Mouse (Mus musculus) CH12.LX (cell line): ENCODE results near the gene Amer3. TPM values are rescaled to one million over a fixed set of nuclear protein-coding genes. Genes with fewer than 3 reads are reported as not detected.

ENCODE experiments used
- DNase-seq: peaks from one replicate; pipeline ENCODE4 v3.0.0-alpha.2; 2013; ENCODE audit errors: extremely low read depth
- H3K27ac ChIP-seq: 2 replicates; pipeline ENCODE4 v1.5.1; 2012; ENCODE audit warnings: low read depth, mild to moderate bottlenecking, control low read depth, moderate library complexity; ENCODE audit not compliant: insufficient read depth
- H3K27me3 ChIP-seq: replicated peaks from 2 replicates; pipeline ENCODE3; 2012; ENCODE audit warnings: inconsistent platforms
- H3K36me3 ChIP-seq, 2 experiments: replicated peaks in 1 of 2; 2 replicates each; pipeline versions ENCODE3 to v1.6.1; 2012; ENCODE audit warnings: inconsistent platforms in 1 of 2, low read length in 1 of 2, mild to moderate bottlenecking in 1 of 2, mixed read lengths in 1 of 2, moderate library complexity in 1 of 2; ENCODE audit not compliant: control insufficient read depth in 1 of 2, insufficient read depth in 1 of 2
- H3K4me1 ChIP-seq, 2 experiments: 2 replicates each; pipeline ENCODE4 v1.6.1; 2012; ENCODE audit warnings: inconsistent platforms in 1 of 2, moderate library complexity in 1 of 2; ENCODE audit not compliant: insufficient read depth in 2 of 2, control insufficient read depth in 1 of 2
- H3K4me2 ChIP-seq: 2 replicates; pipeline ENCODE4 v1.6.1; 2012; ENCODE audit warnings: low read depth, mild to moderate bottlenecking, control low read depth; ENCODE audit not compliant: poor library complexity, insufficient read depth, severe bottlenecking
- H3K4me3 ChIP-seq, 3 experiments: fragments of 150-350 bp in 1 of 3; sonication (generic) in 1 of 3; replicated peaks in 1 of 3; 2 replicates each; pipeline versions ENCODE3 to v1.5.1; 2011 to 2012; ENCODE audit warnings: low read depth in 2 of 3, low read length in 2 of 3, mild to moderate bottlenecking in 2 of 3, moderate library complexity in 2 of 3, control low read depth in 1 of 3, improper control_type of control experiment in 1 of 3, inconsistent platforms in 1 of 3, mixed read lengths in 1 of 3; ENCODE audit not compliant: poor library complexity in 1 of 3
- H3K79me2 ChIP-seq: replicated peaks from 2 replicates; pipeline ENCODE4 v1.6.1; 2012; ENCODE audit warnings: mild to moderate bottlenecking, moderate library complexity; ENCODE audit not compliant: control insufficient read depth, poor library complexity, insufficient read depth, severe bottlenecking; ENCODE audit errors: extremely low read depth
- H3K9ac ChIP-seq: 2 replicates; pipeline ENCODE4 v1.6.1; 2012; ENCODE audit warnings: low read depth, mild to moderate bottlenecking, control low read depth, moderate library complexity; ENCODE audit not compliant: insufficient read depth
- H3K9me3 ChIP-seq: replicated peaks from 2 replicates; pipeline ENCODE3; 2012; ENCODE audit warnings: low read length, inconsistent platforms, mixed read lengths
- BHLHE40 ChIP-seq: IDR thresholded peaks from 2 replicates; pipeline ENCODE4 v1.6.1; 2011; ENCODE audit warnings: mild to moderate bottlenecking, low read depth, low read length, improper control_type of control experiment
- CHD2 ChIP-seq: IDR thresholded peaks from 2 replicates; pipeline ENCODE4 v1.6.1; 2011; ENCODE audit warnings: low read length, improper control_type of control experiment
- CTCF ChIP-seq, 2 experiments: IDR thresholded peaks in 1 of 2; conservative IDR thresholded peaks in 1 of 2; 2 replicates each; pipeline ENCODE4 v1.5.1; 2011 to 2012; ENCODE audit warnings: low read depth in 2 of 2, low read length in 2 of 2, improper control_type of control experiment in 1 of 2, inconsistent platforms in 1 of 2, mild to moderate bottlenecking in 1 of 2, moderate library complexity in 1 of 2
- E2F4 ChIP-seq: IDR thresholded peaks from 2 replicates; pipeline ENCODE4 v1.6.1; 2011; ENCODE audit warnings: low read depth, low read length, improper control_type of control experiment; ENCODE audit not compliant: insufficient replicate concordance
- ELF1 ChIP-seq: IDR thresholded peaks from 2 replicates; pipeline ENCODE4 v1.6.1; 2014; ENCODE audit warnings: low read depth, mild to moderate bottlenecking, inconsistent platforms, low read length, improper control_type of control experiment
- IRF4 ChIP-seq: IDR thresholded peaks from 2 replicates; pipeline ENCODE4 v1.6.1; 2014; ENCODE audit warnings: low read depth, mild to moderate bottlenecking, inconsistent platforms, low read length, improper control_type of control experiment
- MAFK ChIP-seq: IDR thresholded peaks from 2 replicates; pipeline ENCODE4 v1.6.1; 2011; ENCODE audit warnings: low read length, improper control_type of control experiment; ENCODE audit not compliant: insufficient replicate concordance
- MAZ ChIP-seq: IDR thresholded peaks from 2 replicates; pipeline ENCODE4 v1.6.1; 2012; ENCODE audit warnings: low read depth, mild to moderate bottlenecking, inconsistent platforms, low read length, improper control_type of control experiment, moderate library complexity
- MEF2A ChIP-seq: IDR thresholded peaks from 2 replicates; pipeline ENCODE4 v1.6.1; 2014; ENCODE audit warnings: low read depth, mild to moderate bottlenecking, inconsistent platforms, low read length, improper control_type of control experiment, borderline replicate concordance
- MXI1 ChIP-seq: IDR thresholded peaks from 2 replicates; pipeline ENCODE4 v1.6.1; 2011; ENCODE audit warnings: mild to moderate bottlenecking, low read depth, low read length, improper control_type of control experiment
- MYC ChIP-seq: IDR thresholded peaks from 2 replicates; pipeline ENCODE4 v1.6.1; 2011; ENCODE audit warnings: low read depth, mild to moderate bottlenecking, improper control_type of control experiment, low read length
- NRF1 ChIP-seq: IDR thresholded peaks from 2 replicates; pipeline ENCODE4 v1.6.1; 2014; ENCODE audit warnings: low read depth, mild to moderate bottlenecking, inconsistent platforms, low read length, improper control_type of control experiment, moderate library complexity
- PAX5 ChIP-seq: IDR thresholded peaks from 2 replicates; pipeline ENCODE4 v1.6.1; 2012; ENCODE audit warnings: low read length, inconsistent platforms, mixed read lengths
- POLR2A ChIP-seq: IDR thresholded peaks from 2 replicates; pipeline ENCODE4 v1.6.1; 2011; ENCODE audit warnings: low read depth, mild to moderate bottlenecking, improper control_type of control experiment, low read length
- POLR2AphosphoS2 ChIP-seq: IDR thresholded peaks from 2 replicates; pipeline ENCODE4 v1.6.1; 2011; ENCODE audit warnings: low read depth, low read length, improper control_type of control experiment
- RAD21 ChIP-seq: IDR thresholded peaks from 2 replicates; pipeline ENCODE4 v1.6.1; 2011; ENCODE audit warnings: low read depth, mild to moderate bottlenecking, low read length, improper control_type of control experiment, moderate library complexity
- RCOR1 ChIP-seq: conservative IDR thresholded peaks from 2 replicates; pipeline ENCODE4 v1.6.1; 2012; ENCODE audit warnings: low read depth, mild to moderate bottlenecking, inconsistent platforms, low read length, improper control_type of control experiment
- SMC3 ChIP-seq: IDR thresholded peaks from 2 replicates; pipeline ENCODE4 v1.6.1; 2011; ENCODE audit warnings: low read depth, low read length, improper control_type of control experiment
- TBP ChIP-seq: conservative IDR thresholded peaks from 2 replicates; pipeline ENCODE4 v1.6.1; 2011; ENCODE audit warnings: low read depth, low read length, improper control_type of control experiment
- TCF12 ChIP-seq: IDR thresholded peaks from 2 replicates; pipeline ENCODE4 v1.6.1; 2014; ENCODE audit warnings: low read depth, mild to moderate bottlenecking, inconsistent platforms, low read length, improper control_type of control experiment
- UBTF ChIP-seq: IDR thresholded peaks from 2 replicates; pipeline ENCODE4 v1.6.1; 2012; ENCODE audit warnings: low read depth, mild to moderate bottlenecking, inconsistent platforms, low read length, improper control_type of control experiment, moderate library complexity
- USF1 ChIP-seq: IDR thresholded peaks from 2 replicates; pipeline ENCODE4 v1.6.1; 2014; ENCODE audit warnings: low read depth, mild to moderate bottlenecking, inconsistent platforms, low read length, improper control_type of control experiment
- USF2 ChIP-seq: conservative IDR thresholded peaks from 2 replicates; pipeline ENCODE4 v1.6.1; 2011; ENCODE audit warnings: low read depth, low read length, improper control_type of control experiment
- ZMIZ1 ChIP-seq: IDR thresholded peaks from 2 replicates; pipeline ENCODE4 v1.6.1; 2012; ENCODE audit warnings: low read depth, mild to moderate bottlenecking, inconsistent platforms, low read length, improper control_type of control experiment
- dilution Hi-C: fragments of 300-500 bp; cut with MboI; formaldehyde crosslinking; loops from 2 replicates; pipeline ENCODE4 v1.14.3; 2020; ENCODE audit warnings: low sequenced_read_pairs; ENCODE audit not compliant: extremely low pct_unique_long_range_greater_than_20kb, extremely low pct_ligation_motif_present
- in situ Hi-C: fragments of 300-500 bp; cut with MboI; formaldehyde crosslinking; loops from 3 replicates; pipeline ENCODE4 v1.14.3; 2019; ENCODE audit warnings: low sequenced_read_pairs, low pct_ligation_motif_present, low pct_unique_long_range_greater_than_20kb, mixed read lengths
- polyA plus RNA-seq: library from polyadenylated mRNA; unstranded; fragments of >175 nt; gene quantifications from 2 replicates; pipeline ENCODE4 v1.2.1, GENCODE M21; 2012; ENCODE audit warnings: low read depth; ENCODE audit not compliant: insufficient read length
- total RNA-seq, 2 experiments: library from RNA; depleted of rRNA; stranded (reverse); fragments of 300-350 nt in 1 of 2; fragments of >200 nt in 1 of 2; gene quantifications; 2 replicates each; pipeline ENCODE4 v1.2.3; 2012 to 2014

Amer3 gene
- total and polyA plus RNA-seq, 3 experiments = 0.04 to 0.20 (median 0.17) TPM

GRCm38 (mm10) chr1:34587298-34588096, 8.0 kb downstream of the Amer3 start (continued):
- TF ChIP-seq USF1 = no peak
- no peak for TF ChIP-seq PAX5
- TF ChIP-seq MXI1 = peak; percentile 48
- no peak for TF ChIP-seq USF2
- TF ChIP-seq ZMIZ1 = 0 out of 2 replicates have a peak, but pooled peaks have one; percentile 6
- no peak for TF ChIP-seq SMC3
- TF ChIP-seq POLR2AphosphoS2 = no peak
- no peak; the same call in none of the 2 replicates for TF ChIP-seq MEF2A
- no peak for TF ChIP-seq BHLHE40
- no peak; the same call in 1 of the 2 replicates for TF ChIP-seq RAD21
- TF ChIP-seq MYC = 0 out of 2 replicates have a peak, but pooled peaks have one; percentile 24
- TF ChIP-seq POLR2A = 0 out of 2 replicates have a peak, but pooled peaks have one; percentile 21
- TF ChIP-seq NRF1 = no peak

- no peak overlapping the region for H3K9ac ChIP-seq
- peaks cover 2% of the 10 kb centered on the region for H3K9me3 ChIP-seq
- H3K27ac ChIP-seq = no peak overlapping the region
- H3K4me2 ChIP-seq = peak overlapping the region; percentile 60
- no peak for TF ChIP-seq UBTF
- no peak for TF ChIP-seq TCF12
- no peak for TF ChIP-seq CTCF (conservative IDR thresholded peaks at IDR 0.05 in 1 of 2, IDR thresholded peaks at IDR 0.05 in 1 of 2; ENCODE audit: low read depth in 2 of 2, low read length in 2 of 2)
- no peak for TF ChIP-seq ELF1
- no peak for TF ChIP-seq CHD2
- TF ChIP-seq MXI1 = no peak
- no peak for TF ChIP-seq ZMIZ1
- TF ChIP-seq IRF4 = no peak
- TF ChIP-seq E2F4 = 0 out of 2 replicates have a peak, but pooled peaks have one; percentile 41
- TF ChIP-seq USF1 = no peak
- no peak for TF ChIP-seq MAFK
- no peak for TF ChIP-seq RCOR1
- 0 out of 2 replicates have a peak, but pooled peaks have one; percentile 41 for TF ChIP-seq TBP
- peak; percentile 88 for TF ChIP-seq NRF1
- no peak for TF ChIP-seq MAZ
- TF ChIP-seq BHLHE40 = peak; percentile 63; the same call in 1 of the 2 replicates
- dilution Hi-C loops (no loop called here), in situ Hi-C loops (loop anchor here (5.0 kb wide), 1 partner anchor 88 kb away; no protein-coding TSS in a partner anchor)
- H3K27me3 ChIP-seq = peaks cover 9% of the 10 kb centered on the region
- no peaks in the 10 kb centered on the region for H3K79me2 ChIP-seq
- H3K36me3 ChIP-seq = no peaks in the 10 kb centered on the region
- peak; percentile 28 for DNase-seq
- H3K4me1 ChIP-seq = peaks cover 0 to 20% of the 10 kb centered on the region in 2 experiments; a peak in 2 of 4 replicates
- peak overlapping the region in 1 of 3 experiments; percentile 34 for H3K4me3 ChIP-seq
These were observed 20.5 kb downstream of the Amer3 start for GRCm38 (mm10) chr1:34600000-34600399.
